Mouse (Mus musculus) thymus, adult 2 months (tissue): ENCODE results near the gene Helq. TPM values are rescaled to one million over a fixed set of nuclear protein-coding genes. Genes with fewer than 3 reads are reported as not detected.

Experiments used
- DNase-seq: peaks from one replicate; pipeline ENCODE4 v3.0.0; 2021
- H3K27ac ChIP-seq: fragments of 200-500 bp; 2 replicates; pipeline ENCODE4 v1.5.1; 2012; ENCODE audit warnings: low read length, control low read depth; ENCODE audit not compliant: control insufficient read depth, insufficient read depth
- H3K27me3 ChIP-seq: fragments of 200-500 bp; 2 replicates; pipeline ENCODE4 v1.6.1; 2012; ENCODE audit warnings: mild to moderate bottlenecking, low read length, moderate library complexity, mixed read lengths; ENCODE audit not compliant: control insufficient read depth, insufficient read depth
- H3K36me3 ChIP-seq: fragments of 200-500 bp; 2 replicates; pipeline ENCODE4 v1.6.1; 2012; ENCODE audit warnings: mild to moderate bottlenecking, low read length, moderate library complexity; ENCODE audit not compliant: control insufficient read depth, insufficient read depth
- H3K4me1 ChIP-seq: fragments of 200-500 bp; replicated peaks from 2 replicates; pipeline ENCODE4 v1.6.1; 2012; ENCODE audit warnings: low read length; ENCODE audit not compliant: control insufficient read depth, insufficient read depth
- H3K4me3 ChIP-seq: fragments of 200-500 bp; 2 replicates; pipeline ENCODE4 v1.5.1; 2012; ENCODE audit warnings: mild to moderate bottlenecking, low read length, control low read depth, moderate library complexity; ENCODE audit not compliant: control insufficient read depth, insufficient read depth
- CTCF ChIP-seq: fragments of 200-500 bp; IDR thresholded peaks from 2 replicates; pipeline ENCODE4 v1.5.1; 2012; ENCODE audit warnings: mild to moderate bottlenecking, control low read depth, low read length, moderate library complexity, borderline replicate concordance; ENCODE audit not compliant: control insufficient read depth, poor library complexity, insufficient read depth; ENCODE audit errors: extremely low read depth
- POLR2A ChIP-seq: fragments of 200-500 bp; IDR thresholded peaks from 2 replicates; pipeline ENCODE4 v1.6.1; 2012; ENCODE audit warnings: mild to moderate bottlenecking, low read length, control low read depth, moderate library complexity; ENCODE audit not compliant: control insufficient read depth, poor library complexity, insufficient read depth; ENCODE audit errors: extremely low read depth
- WGBS: fragments of 180-500 bp; shearing (Covaris S2); methylation state at CpG from one replicate; pipeline ENCODE4 v1.1.7; 2018; 5-methylcytosine and 5-hydroxymethylcytosine counted together
- polyA plus RNA-seq: library from polyadenylated mRNA; depleted of rRNA; stranded (reverse); fragments of >200 nt; gene quantifications from 2 replicates; pipeline ENCODE4 v1.2.3, GENCODE M21; 2012

Helq gene
- polyA plus RNA-seq, 1 experiment = 15.6 TPM

- Histone ChIP-seq H3K4me3 (no peak overlapping the region), H3K36me3 (peaks cover 52% of the 10 kb centered on the region), H3K27me3 (no peaks in the 10 kb centered on the region), H3K4me1 (no peaks in the 10 kb centered on the region), H3K27ac (no peak overlapping the region)
- no peak for TF ChIP-seq CTCF
- no peak for TF ChIP-seq POLR2A
- 94% methylated on average over 7 of the region's 7 CpGs for WGBS
- DNase-seq = no peak
These were observed 6.1 kb downstream of the Helq start for GRCm38 (mm10) chr5:100792261-100792660.

- Histone ChIP-seq H3K27ac (no peak overlapping the region), H3K4me3 (no peak overlapping the region), H3K27me3 (no peaks in the 10 kb centered on the region), H3K36me3 (peaks cover 59% of the 10 kb centered on the region), H3K4me1 (no peaks in the 10 kb centered on the region)
- DNase-seq = no peak
- TF ChIP-seq CTCF = no peak
- no peak for TF ChIP-seq POLR2A
- WGBS = 97% methylated on average over 9 of the region's 9 CpGs
These were observed 10.9 kb downstream of the Helq start for GRCm38 (mm10) chr5:100787527-100787926.

- H3K4me1 ChIP-seq = no peaks in the 10 kb centered on the region
- no peak overlapping the region for H3K27ac ChIP-seq
- TF ChIP-seq CTCF (no peak), POLR2A (no peak)
- no peak overlapping the region for H3K4me3 ChIP-seq
- H3K27me3 ChIP-seq = no peaks in the 10 kb centered on the region
- peaks cover 34% of the 10 kb centered on the region for H3K36me3 ChIP-seq
- DNase-seq = no peak
- 97% methylated on average over 13 of the region's 13 CpGs for WGBS
These were observed 19.4 kb downstream of the Helq start for GRCm38 (mm10) chr5:100779002-100779401.

- Histone ChIP-seq H3K36me3 (peaks cover 41% of the 10 kb centered on the region), H3K27ac (no peak overlapping the region), H3K27me3 (no peaks in the 10 kb centered on the region), H3K4me3 (no peak overlapping the region), H3K4me1 (no peaks in the 10 kb centered on the region)
- 96% methylated on average over 5 of the region's 5 CpGs for WGBS
- DNase-seq = no peak
- TF ChIP-seq CTCF (no peak), POLR2A (no peak)
These were observed 21.5 kb downstream of the Helq start for GRCm38 (mm10) chr5:100776900-100777299.

DNA sequence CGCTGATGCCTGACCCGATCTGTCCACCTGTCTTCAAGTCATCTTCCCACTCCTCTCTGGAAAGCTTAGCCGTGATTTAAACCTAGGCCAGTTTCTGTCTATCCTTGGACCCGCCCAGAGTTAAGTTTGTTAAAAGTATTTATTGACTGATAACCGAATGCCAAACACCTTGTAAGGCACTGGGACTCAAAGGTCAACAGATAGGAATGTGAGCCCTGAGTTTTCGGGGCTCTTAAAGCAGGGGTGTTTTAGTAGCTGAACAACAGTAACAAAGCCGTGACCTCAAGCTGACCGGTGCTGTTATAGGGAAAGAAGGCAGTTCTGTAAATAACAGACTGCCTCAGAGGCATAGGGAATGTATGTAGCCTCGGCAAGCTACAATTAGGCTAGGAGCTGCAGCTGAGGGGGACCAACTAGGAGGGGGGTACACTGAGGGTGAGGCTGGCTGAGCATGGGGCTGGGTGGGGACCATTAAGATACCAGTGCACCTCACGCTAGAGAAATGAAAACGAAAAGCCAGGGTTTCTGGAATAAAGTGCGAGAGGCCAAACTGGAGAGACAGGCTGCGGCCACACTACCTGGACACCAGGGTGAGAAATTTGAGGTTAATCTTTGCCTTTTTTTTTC, 22.5 kb downstream of the Helq start:
- TF ChIP-seq POLR2A (no peak), CTCF (no peak)
- H3K36me3 ChIP-seq = peaks cover 45% of the 10 kb centered on the region
- H3K27ac ChIP-seq = no peak overlapping the region
- 95% methylated on average over 13 of the region's 13 CpGs for WGBS
- H3K27me3 ChIP-seq = no peaks in the 10 kb centered on the region
- DNase-seq = no peak
- no peaks in the 10 kb centered on the region for H3K4me1 ChIP-seq
- H3K4me3 ChIP-seq = no peak overlapping the region

- peaks cover 52% of the 10 kb centered on the region for H3K36me3 ChIP-seq
- H3K4me3 ChIP-seq = no peak overlapping the region
- TF ChIP-seq POLR2A (no peak), CTCF (no peak)
These were observed 26.8 kb downstream of the Helq start for GRCm38 (mm10) chr5:100771575-100771974.

DNA sequence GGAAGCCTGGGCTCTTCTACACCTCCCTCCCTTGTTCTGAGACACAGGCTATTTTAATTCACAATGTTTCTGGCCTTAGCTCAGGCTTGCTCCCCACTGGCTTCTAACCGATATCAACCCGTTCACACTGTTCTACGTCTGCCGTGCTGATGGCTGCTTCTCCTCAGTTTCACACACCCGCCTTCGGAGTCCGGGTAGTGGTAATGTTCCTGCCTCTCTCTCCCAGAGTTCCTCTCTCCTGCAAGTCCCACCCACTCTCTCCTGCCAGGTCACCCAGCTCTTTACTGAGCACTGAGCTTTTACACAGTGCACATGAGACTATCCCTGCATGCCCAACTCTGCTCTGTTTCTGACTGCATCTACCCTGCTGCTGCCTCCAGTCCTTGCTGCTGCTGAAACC, 32.4 kb downstream of the Helq start:
- TF ChIP-seq CTCF (no peak), POLR2A (no peak)
- whole genome bisulfite sequencing = 97% methylated on average over 7 of the region's 7 CpGs
- H3K27ac ChIP-seq = no peak overlapping the region
- no peak overlapping the region for H3K4me3 ChIP-seq
- H3K27me3 ChIP-seq = no peaks in the 10 kb centered on the region
- DNase-seq = no peak
- H3K4me1 ChIP-seq = no peaks in the 10 kb centered on the region
- H3K36me3 ChIP-seq = peaks cover 47% of the 10 kb centered on the region

More at GRCm38 (mm10) chr5:100771575-100771974, 26.8 kb downstream of the Helq start:
- DNase-seq = no peak
- H3K27ac ChIP-seq = no peak overlapping the region
- H3K27me3 ChIP-seq = no peaks in the 10 kb centered on the region
- no peaks in the 10 kb centered on the region for H3K4me1 ChIP-seq
- WGBS = 97% methylated on average over 4 of the region's 4 CpGs
